Mouse (Mus musculus): ENCODE results near the gene Ric3. TPM values are rescaled to one million over a fixed set of nuclear protein-coding genes. Genes with fewer than 3 reads are reported as not detected.

Ric3 gene
- polyA plus RNA-seq, 1 experiment, result 4.5 TPM

GRCm38 (mm10) chr7:109045876-109046275 lies 37.3 kb downstream of the Ric3 start:
- H3K4me1 ChIP-seq (ENCODE audit: control insufficient read depth, insufficient read depth, low read length), result no peaks in the 10 kb centered on the region
- H3K27ac ChIP-seq (ENCODE audit: control insufficient read depth, insufficient read depth, low read depth, low read length), result no peak overlapping the region
- TF ChIP-seq POLR2A (IDR thresholded peaks at IDR 0.05; ENCODE audit: control insufficient read depth, low read depth, low read length) (no peak), CTCF (IDR thresholded peaks at IDR 0.05; ENCODE audit: control insufficient read depth, insufficient read depth, insufficient replicate concordance, low read depth, low read length) (no peak)
- H3K36me3 ChIP-seq (ENCODE audit: control insufficient read depth, insufficient read depth, low read length), result no peaks in the 10 kb centered on the region
- no peaks in the 10 kb centered on the region for H3K27me3 ChIP-seq (ENCODE audit: control insufficient read depth, insufficient read depth, low read length)
- H3K4me3 ChIP-seq (ENCODE audit: control insufficient read depth, low read depth, low read length), result no peak overlapping the region

- Histone ChIP-seq H3K27ac (ENCODE audit: control insufficient read depth, insufficient read depth, low read depth, low read length) (no peak overlapping the region), H3K27me3 (ENCODE audit: control insufficient read depth, insufficient read depth, low read length) (no peaks in the 10 kb centered on the region), H3K36me3 (ENCODE audit: control insufficient read depth, insufficient read depth, low read length) (no peaks in the 10 kb centered on the region), H3K4me1 (ENCODE audit: control insufficient read depth, insufficient read depth, low read length) (no peaks in the 10 kb centered on the region), H3K4me3 (ENCODE audit: control insufficient read depth, low read depth, low read length) (no peak overlapping the region)
- TF ChIP-seq POLR2A (IDR thresholded peaks at IDR 0.05; ENCODE audit: control insufficient read depth, low read depth, low read length) (no peak), CTCF (IDR thresholded peaks at IDR 0.05; ENCODE audit: control insufficient read depth, insufficient read depth, insufficient replicate concordance, low read depth, low read length) (no peak)
These were observed 43.7 kb downstream of the Ric3 start for GRCm38 (mm10) chr7:109039445-109039844.

- Histone ChIP-seq H3K36me3 (ENCODE audit: control insufficient read depth, insufficient read depth, low read length) (no peaks in the 10 kb centered on the region), H3K4me1 (ENCODE audit: control insufficient read depth, insufficient read depth, low read length) (no peaks in the 10 kb centered on the region), H3K4me3 (ENCODE audit: control insufficient read depth, low read depth, low read length) (no peak overlapping the region), H3K27ac (ENCODE audit: control insufficient read depth, insufficient read depth, low read depth, low read length) (no peak overlapping the region), H3K27me3 (ENCODE audit: control insufficient read depth, insufficient read depth, low read length) (no peaks in the 10 kb centered on the region)
- TF ChIP-seq POLR2A (IDR thresholded peaks at IDR 0.05; ENCODE audit: control insufficient read depth, low read depth, low read length) (no peak), CTCF (IDR thresholded peaks at IDR 0.05; ENCODE audit: control insufficient read depth, insufficient read depth, insufficient replicate concordance, low read depth, low read length) (no peak)
These were observed 44.1 kb downstream of the Ric3 start for GRCm38 (mm10) chr7:109038987-109039386.

- Histone ChIP-seq H3K4me3 (ENCODE audit: control insufficient read depth, low read depth, low read length) (no peak overlapping the region), H3K27ac (ENCODE audit: control insufficient read depth, insufficient read depth, low read depth, low read length) (no peak overlapping the region), H3K27me3 (ENCODE audit: control insufficient read depth, insufficient read depth, low read length) (no peaks in the 10 kb centered on the region), H3K4me1 (ENCODE audit: control insufficient read depth, insufficient read depth, low read length) (no peaks in the 10 kb centered on the region), H3K36me3 (ENCODE audit: control insufficient read depth, insufficient read depth, low read length) (no peaks in the 10 kb centered on the region)
- TF ChIP-seq CTCF (IDR thresholded peaks at IDR 0.05; ENCODE audit: control insufficient read depth, insufficient read depth, insufficient replicate concordance, low read depth, low read length) (no peak), POLR2A (IDR thresholded peaks at IDR 0.05; ENCODE audit: control insufficient read depth, low read depth, low read length) (no peak)
These were observed 44.9 kb downstream of the Ric3 start for GRCm38 (mm10) chr7:109038121-109038735.

GRCm38 (mm10) chr7:109032054-109032453 lies 51.1 kb downstream of the Ric3 start:
- H3K27me3 ChIP-seq (ENCODE audit: control insufficient read depth, insufficient read depth, low read length), result no peaks in the 10 kb centered on the region
- H3K27ac ChIP-seq (ENCODE audit: control insufficient read depth, insufficient read depth, low read depth, low read length), result no peak overlapping the region
- H3K36me3 ChIP-seq (ENCODE audit: control insufficient read depth, insufficient read depth, low read length), result no peaks in the 10 kb centered on the region
- TF ChIP-seq CTCF (IDR thresholded peaks at IDR 0.05; ENCODE audit: control insufficient read depth, insufficient read depth, insufficient replicate concordance, low read depth, low read length), result no peak
- TF ChIP-seq POLR2A (IDR thresholded peaks at IDR 0.05; ENCODE audit: control insufficient read depth, low read depth, low read length), result no peak
- H3K4me3 ChIP-seq (ENCODE audit: control insufficient read depth, low read depth, low read length), result no peak overlapping the region
- no peaks in the 10 kb centered on the region for H3K4me1 ChIP-seq (ENCODE audit: control insufficient read depth, insufficient read depth, low read length)

- Histone ChIP-seq H3K4me3 (ENCODE audit: control insufficient read depth, low read depth, low read length) (no peak overlapping the region), H3K4me1 (ENCODE audit: control insufficient read depth, insufficient read depth, low read length) (no peaks in the 10 kb centered on the region), H3K27ac (ENCODE audit: control insufficient read depth, insufficient read depth, low read depth, low read length) (no peak overlapping the region), H3K36me3 (ENCODE audit: control insufficient read depth, insufficient read depth, low read length) (no peaks in the 10 kb centered on the region), H3K27me3 (ENCODE audit: control insufficient read depth, insufficient read depth, low read length) (no peaks in the 10 kb centered on the region)
- TF ChIP-seq POLR2A (IDR thresholded peaks at IDR 0.05; ENCODE audit: control insufficient read depth, low read depth, low read length) (no peak), CTCF (IDR thresholded peaks at IDR 0.05; ENCODE audit: control insufficient read depth, insufficient read depth, insufficient replicate concordance, low read depth, low read length) (no peak)
These were observed 51.8 kb downstream of the Ric3 start for GRCm38 (mm10) chr7:109031331-109031730.

GRCm38 (mm10) chr7:109029961-109030465 lies 53.1 kb downstream of the Ric3 start:
- Histone ChIP-seq H3K4me1 (ENCODE audit: control insufficient read depth, insufficient read depth, low read length) (no peaks in the 10 kb centered on the region), H3K27me3 (ENCODE audit: control insufficient read depth, insufficient read depth, low read length) (no peaks in the 10 kb centered on the region), H3K36me3 (ENCODE audit: control insufficient read depth, insufficient read depth, low read length) (no peaks in the 10 kb centered on the region), H3K4me3 (ENCODE audit: control insufficient read depth, low read depth, low read length) (no peak overlapping the region), H3K27ac (ENCODE audit: control insufficient read depth, insufficient read depth, low read depth, low read length) (no peak overlapping the region)
- TF ChIP-seq CTCF (IDR thresholded peaks at IDR 0.05; ENCODE audit: control insufficient read depth, insufficient read depth, insufficient replicate concordance, low read depth, low read length), result no peak
- no peak for TF ChIP-seq POLR2A (IDR thresholded peaks at IDR 0.05; ENCODE audit: control insufficient read depth, low read depth, low read length)
